Mouse (Mus musculus) forebrain, embryonic 14.5 days (tissue): Measurements from ENCODE around the gene Tas1r2. TPM values are rescaled to one million over a fixed set of nuclear protein-coding genes. Genes with fewer than 3 reads are reported as not detected.

Experiments used
- ATAC-seq: fragments of 200-750 bp; cut with Nextera tagmentation; 2 replicates; pipeline ENCODE4 v1.8.0; 2017; ENCODE audit warnings: mild to moderate bottlenecking, moderate library complexity
- DNase-seq: peaks from one replicate; pipeline ENCODE4 v3.0.0-alpha.2; 2015; ENCODE audit warnings: low spot score
- H3K27ac ChIP-seq: fragments of 300-500 bp; sonication (generic); 2 replicates; pipeline ENCODE4 v1.5.1; 2014; ENCODE audit warnings: low read depth, mild to moderate bottlenecking, control low read depth, low read length, moderate library complexity
- H3K27me3 ChIP-seq: fragments of 300-500 bp; sonication (generic); replicated peaks from 2 replicates; pipeline ENCODE4 v1.6.1; 2014; ENCODE audit warnings: low read length, control low read depth, mixed read lengths; ENCODE audit not compliant: control insufficient read depth, insufficient read depth
- H3K36me3 ChIP-seq: fragments of 300-500 bp; sonication (generic); 2 replicates; pipeline ENCODE4 v1.6.1; 2014; ENCODE audit warnings: low read length, control low read depth; ENCODE audit not compliant: control insufficient read depth, insufficient read depth
- H3K4me1 ChIP-seq: fragments of 300-500 bp; sonication (generic); 2 replicates; pipeline ENCODE4 v1.6.1; 2014; ENCODE audit warnings: antibody characterized with exemption, low read length, control low read depth; ENCODE audit not compliant: control insufficient read depth, insufficient read depth
- H3K4me2 ChIP-seq: fragments of 300-500 bp; sonication (generic); 2 replicates; pipeline ENCODE4 v1.6.1; 2014; ENCODE audit warnings: mild to moderate bottlenecking, control low read depth, low read length
- H3K4me3 ChIP-seq: fragments of 300-500 bp; sonication (generic); 2 replicates; pipeline ENCODE4 v1.5.1; 2014; ENCODE audit warnings: low read depth, low read length, control low read depth
- H3K9ac ChIP-seq: fragments of 300-500 bp; sonication (generic); 2 replicates; pipeline ENCODE4 v1.6.1; 2014; ENCODE audit warnings: mild to moderate bottlenecking, low read length, control low read depth, moderate library complexity
- H3K9me3 ChIP-seq: fragments of 300-500 bp; sonication (generic); replicated peaks from 2 replicates; pipeline ENCODE4 v1.6.1; 2016; ENCODE audit warnings: low read length, control low read depth, mixed read lengths; ENCODE audit not compliant: control insufficient read depth
- WGBS: fragments of 180-500 bp; shearing (Covaris S2); extraction: QIAGEN DNeasy Blood & Tissue Kit; methylation state at CpG from one replicate; pipeline ENCODE4 v1.1.7; 2014; 5-methylcytosine and 5-hydroxymethylcytosine counted together
- polyA plus RNA-seq: library from polyadenylated mRNA; unstranded; fragments of >200 nt; fragmentation: Nextera tagmentation; extraction: Ambion mirVana; gene quantifications from 2 replicates; pipeline ENCODE4 v1.2.1, GENCODE M21; 2014

The Tas1r2 gene
- polyA plus RNA-seq, 1 experiment from 2014 or later = not detected

GRCm38 (mm10) chr4:139631141-139631540 lies 22.2 kb upstream of the Tas1r2 start:
- 0 out of 2 replicates have a peak, but pooled peaks cover 5% of the 10 kb centered on the region for H3K36me3 ChIP-seq
- DNase-seq = no peak
- 74% methylated on average over 5 of the region's 5 CpGs for WGBS

GRCm38 (mm10) chr4:139631569-139632253 lies 21.6 kb upstream of the Tas1r2 start:
- ATAC-seq (no peak), DNase-seq (no peak)
- no peak overlapping the region for H3K27ac ChIP-seq
- no peak overlapping the region for H3K9ac ChIP-seq
- H3K4me2 ChIP-seq = no peak overlapping the region
- no peaks in the 10 kb centered on the region for H3K9me3 ChIP-seq
- 0 out of 2 replicates have a peak, but pooled peaks cover 5% of the 10 kb centered on the region for H3K36me3 ChIP-seq
- no peak overlapping the region for H3K4me3 ChIP-seq
- H3K27me3 ChIP-seq = no peaks in the 10 kb centered on the region
- WGBS = 86% methylated on average over 7 of the region's 7 CpGs
- H3K4me1 ChIP-seq = no peaks in the 10 kb centered on the region

More at GRCm38 (mm10) chr4:139631141-139631540, 22.2 kb upstream of the Tas1r2 start:
- Histone ChIP-seq H3K4me2 (no peak overlapping the region), H3K4me1 (no peaks in the 10 kb centered on the region), H3K9ac (no peak overlapping the region), H3K27ac (no peak overlapping the region), H3K27me3 (no peaks in the 10 kb centered on the region), H3K9me3 (no peaks in the 10 kb centered on the region), H3K4me3 (no peak overlapping the region)
- ATAC-seq = no peak

- no peaks in the 10 kb centered on the region for H3K27me3 ChIP-seq
- ATAC-seq (no peak), DNase-seq (no peak)
- no peaks in the 10 kb centered on the region for H3K9me3 ChIP-seq
- H3K9ac ChIP-seq = no peak overlapping the region
- no peak overlapping the region for H3K4me3 ChIP-seq
- H3K36me3 ChIP-seq = peaks cover 5% of the 10 kb centered on the region; the same call in 1 of the 2 replicates
- 89% methylated on average over 10 of the region's 10 CpGs for WGBS
- no peaks in the 10 kb centered on the region for H3K4me1 ChIP-seq
- no peak overlapping the region for H3K27ac ChIP-seq
- no peak overlapping the region for H3K4me2 ChIP-seq
Observed at GRCm38 (mm10) chr4:139632254-139632580, 21.1 kb upstream of the Tas1r2 start.

GRCm38 (mm10) chr4:139636373-139636772 lies 17.0 kb upstream of the Tas1r2 start:
- Histone ChIP-seq H3K9ac (no peak overlapping the region), H3K27me3 (no peaks in the 10 kb centered on the region), H3K4me2 (no peak overlapping the region), H3K27ac (no peak overlapping the region), H3K4me1 (no peaks in the 10 kb centered on the region), H3K4me3 (no peak overlapping the region), H3K9me3 (no peaks in the 10 kb centered on the region), H3K36me3 (peaks cover 5% of the 10 kb centered on the region; the same call in 1 of the 2 replicates)
- 22% methylated on average over 7 of the region's 7 CpGs for WGBS
- ATAC-seq = peak; percentile 40; the same call in 1 of the 2 replicates
- peak; percentile 68 for DNase-seq

GRCm38 (mm10) chr4:139637847-139638246 lies 15.5 kb upstream of the Tas1r2 start:
- no peak for DNase-seq
- H3K27ac ChIP-seq = no peak overlapping the region
- peaks cover 8% of the 10 kb centered on the region; the same call in 1 of the 2 replicates for H3K4me1 ChIP-seq
- H3K36me3 ChIP-seq = peaks cover 5% of the 10 kb centered on the region; the same call in 1 of the 2 replicates
- 85% methylated on average over 9 of the region's 9 CpGs for WGBS
- no peak for ATAC-seq
- no peak overlapping the region for H3K4me2 ChIP-seq
- no peaks in the 10 kb centered on the region for H3K9me3 ChIP-seq
- no peak overlapping the region for H3K4me3 ChIP-seq
- H3K9ac ChIP-seq = no peak overlapping the region
- no peaks in the 10 kb centered on the region for H3K27me3 ChIP-seq

GRCm38 (mm10) chr4:139638356-139638755 lies 15.0 kb upstream of the Tas1r2 start:
- Histone ChIP-seq H3K27me3 (no peaks in the 10 kb centered on the region), H3K4me3 (no peak overlapping the region), H3K4me2 (no peak overlapping the region), H3K27ac (no peak overlapping the region), H3K9ac (no peak overlapping the region), H3K9me3 (no peaks in the 10 kb centered on the region), H3K4me1 (peaks cover 8% of the 10 kb centered on the region; the same call in 1 of the 2 replicates), H3K36me3 (peaks cover 5% of the 10 kb centered on the region; the same call in 1 of the 2 replicates)
- 91% methylated on average over 16 of the region's 16 CpGs for WGBS
- no peak for ATAC-seq
- DNase-seq = no peak

- Histone ChIP-seq H3K9me3 (no peaks in the 10 kb centered on the region), H3K4me2 (no peak overlapping the region), H3K36me3 (peaks cover 10% of the 10 kb centered on the region), H3K4me1 (peaks cover 8% of the 10 kb centered on the region; the same call in 1 of the 2 replicates), H3K9ac (no peak overlapping the region), H3K27me3 (no peaks in the 10 kb centered on the region), H3K4me3 (no peak overlapping the region), H3K27ac (no peak overlapping the region)
- DNase-seq (no peak), ATAC-seq (no peak)
- 32% methylated on average over 12 of the region's 12 CpGs for WGBS
Observed at GRCm38 (mm10) chr4:139639801-139640200, 13.5 kb upstream of the Tas1r2 start.

GRCm38 (mm10) chr4:139640333-139640732 lies 13.0 kb upstream of the Tas1r2 start:
- Histone ChIP-seq H3K9ac (no peak overlapping the region), H3K36me3 (peaks cover 14% of the 10 kb centered on the region), H3K4me2 (no peak overlapping the region), H3K9me3 (no peaks in the 10 kb centered on the region), H3K27ac (no peak overlapping the region), H3K4me3 (no peak overlapping the region), H3K4me1 (peaks cover 8% of the 10 kb centered on the region; the same call in 1 of the 2 replicates), H3K27me3 (no peaks in the 10 kb centered on the region)
- ATAC-seq = no peak
- DNase-seq = no peak
- WGBS = 68% methylated on average over 12 of the region's 12 CpGs

- Histone ChIP-seq H3K4me2 (no peak overlapping the region), H3K27me3 (no peaks in the 10 kb centered on the region), H3K9me3 (no peaks in the 10 kb centered on the region), H3K27ac (no peak overlapping the region), H3K4me1 (peaks cover 8% of the 10 kb centered on the region; the same call in 1 of the 2 replicates), H3K36me3 (peaks cover 13% of the 10 kb centered on the region), H3K4me3 (no peak overlapping the region), H3K9ac (no peak overlapping the region)
- DNase-seq (no peak), ATAC-seq (no peak)
- WGBS = 61% methylated on average over 4 of the region's 6 CpGs
Observed at GRCm38 (mm10) chr4:139640775-139641174, 12.6 kb upstream of the Tas1r2 start.
